Mouse (Mus musculus): ENCODE measurements around the gene Cox15. TPM values are rescaled to one million over a fixed set of nuclear protein-coding genes. Genes with fewer than 3 reads are reported as not detected.

Gene Cox15
- polyA plus RNA-seq (2012; ENCODE audit: insufficient read depth, insufficient read length, missing spikeins): 29.4 and 34.1 TPM in 2 replicates

GRCm38 (mm10) chr19:43752489-43753225 lies at the start of gene Cox15, which contains the start of gene Cutc:
Cox15 (minus strand) TSS chr19:43753000.
Cutc (plus strand) TSS chr19:43752996.
- Histone ChIP-seq H3K4me3 (ENCODE audit: insufficient read depth, low read depth, low read length) (peak within 1 kb of the TSS; percentile 99), H3K4me1 (ENCODE audit: control insufficient read depth, insufficient read depth, insufficient read length, low read length) (no peaks in the 10 kb centered on the region), H3K27ac (replicated peaks; ENCODE audit: low read depth, low read length) (peak within 1 kb of the TSS; percentile 95)

- Histone ChIP-seq H3K4me1 (ENCODE audit: control insufficient read depth, insufficient read depth, insufficient read length, low read length) (peaks cover 3% of the 10 kb centered on the region; the same call in 1 of the 2 replicates), H3K4me3 (ENCODE audit: insufficient read depth, low read depth, low read length) (no peak overlapping the region), H3K27ac (replicated peaks; ENCODE audit: low read depth, low read length) (0 out of 2 replicates have a peak overlapping the region, but pooled peaks have one; percentile 7)
These were observed 48.7 kb upstream of the Cox15 start for GRCm38 (mm10) chr19:43801427-43802051.

- H3K27ac ChIP-seq (replicated peaks; ENCODE audit: low read depth, low read length): no peak overlapping the region
- H3K4me3 ChIP-seq (ENCODE audit: insufficient read depth, low read depth, low read length): no peak overlapping the region
- H3K4me1 ChIP-seq (ENCODE audit: control insufficient read depth, insufficient read depth, insufficient read length, low read length): peaks cover 3% of the 10 kb centered on the region; the same call in 1 of the 2 replicates
These were observed 44.4 kb upstream of the Cox15 start for GRCm38 (mm10) chr19:43797216-43797615.

GRCm38 (mm10) chr19:43795511-43795910 lies 42.7 kb upstream of the Cox15 start:
- no peak overlapping the region for H3K27ac ChIP-seq (replicated peaks; ENCODE audit: low read depth, low read length)
- H3K4me3 ChIP-seq (ENCODE audit: insufficient read depth, low read depth, low read length): no peak overlapping the region
- peaks cover 3% of the 10 kb centered on the region; the same call in 1 of the 2 replicates for H3K4me1 ChIP-seq (ENCODE audit: control insufficient read depth, insufficient read depth, insufficient read length, low read length)

GRCm38 (mm10) chr19:43793951-43794350 lies 41.2 kb upstream of the Cox15 start:
- no peak overlapping the region for H3K4me3 ChIP-seq (ENCODE audit: insufficient read depth, low read depth, low read length)
- no peaks in the 10 kb centered on the region for H3K4me1 ChIP-seq (ENCODE audit: control insufficient read depth, insufficient read depth, insufficient read length, low read length)
- no peak overlapping the region for H3K27ac ChIP-seq (replicated peaks; ENCODE audit: low read depth, low read length)

- H3K4me3 ChIP-seq (ENCODE audit: insufficient read depth, low read depth, low read length): no peak overlapping the region
- no peaks in the 10 kb centered on the region for H3K4me1 ChIP-seq (ENCODE audit: control insufficient read depth, insufficient read depth, insufficient read length, low read length)
- H3K27ac ChIP-seq (replicated peaks; ENCODE audit: low read depth, low read length): no peak overlapping the region
These were observed 39.7 kb upstream of the Cox15 start for GRCm38 (mm10) chr19:43792537-43792936.

GRCm38 (mm10) chr19:43789817-43790216 lies 37.0 kb upstream of the Cox15 start:
- H3K4me1 ChIP-seq (ENCODE audit: control insufficient read depth, insufficient read depth, insufficient read length, low read length): no peaks in the 10 kb centered on the region
- no peak overlapping the region for H3K4me3 ChIP-seq (ENCODE audit: insufficient read depth, low read depth, low read length)
- no peak overlapping the region for H3K27ac ChIP-seq (replicated peaks; ENCODE audit: low read depth, low read length)

- Histone ChIP-seq H3K4me1 (ENCODE audit: control insufficient read depth, insufficient read depth, insufficient read length, low read length) (no peaks in the 10 kb centered on the region), H3K4me3 (ENCODE audit: insufficient read depth, low read depth, low read length) (no peak overlapping the region), H3K27ac (replicated peaks; ENCODE audit: low read depth, low read length) (no peak overlapping the region)
These were observed 33.6 kb upstream of the Cox15 start for GRCm38 (mm10) chr19:43786249-43787026.

- Histone ChIP-seq H3K4me1 (ENCODE audit: control insufficient read depth, insufficient read depth, insufficient read length, low read length) (no peaks in the 10 kb centered on the region), H3K27ac (replicated peaks; ENCODE audit: low read depth, low read length) (no peak overlapping the region), H3K4me3 (ENCODE audit: insufficient read depth, low read depth, low read length) (no peak overlapping the region)
These were observed 32.0 kb upstream of the Cox15 start for GRCm38 (mm10) chr19:43784761-43785160.

- H3K4me3 ChIP-seq (ENCODE audit: insufficient read depth, low read depth, low read length): no peak within 1 kb of the TSS
- no peaks in the 10 kb centered on the region for H3K4me1 ChIP-seq (ENCODE audit: control insufficient read depth, insufficient read depth, insufficient read length, low read length)
- H3K27ac ChIP-seq (replicated peaks; ENCODE audit: low read depth, low read length): no peak within 1 kb of the TSS
These were observed 29.2 kb upstream of the Cox15 start, which contains the start of gene Abcc2 for GRCm38 (mm10) chr19:43781980-43782379. Abcc2 (plus strand) TSS chr19:43782192.

- H3K4me1 ChIP-seq (ENCODE audit: control insufficient read depth, insufficient read depth, insufficient read length, low read length): no peaks in the 10 kb centered on the region
- H3K27ac ChIP-seq (replicated peaks; ENCODE audit: low read depth, low read length): no peak overlapping the region
- H3K4me3 ChIP-seq (ENCODE audit: insufficient read depth, low read depth, low read length): no peak overlapping the region
These were observed 27.6 kb upstream of the Cox15 start for GRCm38 (mm10) chr19:43780391-43780790.

GRCm38 (mm10) chr19:43777308-43777707 lies 24.5 kb upstream of the Cox15 start:
- Histone ChIP-seq H3K27ac (replicated peaks; ENCODE audit: low read depth, low read length) (no peak overlapping the region), H3K4me1 (ENCODE audit: control insufficient read depth, insufficient read depth, insufficient read length, low read length) (no peaks in the 10 kb centered on the region), H3K4me3 (ENCODE audit: insufficient read depth, low read depth, low read length) (no peak overlapping the region)

- H3K27ac ChIP-seq (replicated peaks; ENCODE audit: low read depth, low read length): no peak overlapping the region
- H3K4me1 ChIP-seq (ENCODE audit: control insufficient read depth, insufficient read depth, insufficient read length, low read length): no peaks in the 10 kb centered on the region
- H3K4me3 ChIP-seq (ENCODE audit: insufficient read depth, low read depth, low read length): no peak overlapping the region
These were observed 23.8 kb upstream of the Cox15 start for GRCm38 (mm10) chr19:43776561-43776960.

GRCm38 (mm10) chr19:43775433-43775832 lies 22.6 kb upstream of the Cox15 start:
- no peak overlapping the region for H3K27ac ChIP-seq (replicated peaks; ENCODE audit: low read depth, low read length)
- H3K4me1 ChIP-seq (ENCODE audit: control insufficient read depth, insufficient read depth, insufficient read length, low read length): no peaks in the 10 kb centered on the region
- no peak overlapping the region for H3K4me3 ChIP-seq (ENCODE audit: insufficient read depth, low read depth, low read length)

- Histone ChIP-seq H3K4me1 (ENCODE audit: control insufficient read depth, insufficient read depth, insufficient read length, low read length) (no peaks in the 10 kb centered on the region; the same call in 1 of the 2 replicates), H3K4me3 (ENCODE audit: insufficient read depth, low read depth, low read length) (no peak overlapping the region), H3K27ac (replicated peaks; ENCODE audit: low read depth, low read length) (no peak overlapping the region)
These were observed 19.5 kb upstream of the Cox15 start for GRCm38 (mm10) chr19:43772311-43772710.

All from brown adipose tissue, adult 24 weeks (tissue).